Mouse (Mus musculus) intestine, postnatal 0 days (tissue): ENCODE measurements at regions not wholly inside any gene's neighbourhood (a gene's known extent, or its start where the extent isn't known, plus 50 kb on each side); places are given as distances from the start of the nearest gene placed in this dataset.

Experiments
- ATAC-seq: fragments of 200-750 bp; cut with Nextera tagmentation; 2 replicates; pipeline ENCODE4 v1.8.0; 2017; ENCODE audit warnings: mild to moderate bottlenecking, moderate TSS enrichment, moderate library complexity
- H3K27ac ChIP-seq: fragments of 300-500 bp; sonication (generic); 2 replicates; pipeline ENCODE4 v1.5.1; 2014; ENCODE audit warnings: mild to moderate bottlenecking, low read depth, low read length, moderate library complexity
- H3K27me3 ChIP-seq: fragments of 300-500 bp; sonication (generic); replicated peaks from 2 replicates; pipeline ENCODE4 v1.6.1; 2014; ENCODE audit warnings: low read length, mixed read lengths; ENCODE audit not compliant: control insufficient read depth, insufficient read depth
- H3K36me3 ChIP-seq: fragments of 300-500 bp; sonication (generic); 2 replicates; pipeline ENCODE4 v1.6.1; 2014; ENCODE audit warnings: mild to moderate bottlenecking, moderate library complexity; ENCODE audit not compliant: control insufficient read depth, insufficient read depth
- H3K4me1 ChIP-seq: fragments of 300-500 bp; sonication (generic); replicated peaks from 2 replicates; pipeline ENCODE4 v1.6.1; 2014; ENCODE audit warnings: antibody characterized with exemption, low read length, mixed read lengths; ENCODE audit not compliant: control insufficient read depth, insufficient read depth
- H3K4me2 ChIP-seq: fragments of 300-500 bp; sonication (generic); replicated peaks from 2 replicates; pipeline ENCODE4 v1.6.1; 2014; ENCODE audit warnings: low read depth, mild to moderate bottlenecking, moderate library complexity
- H3K4me3 ChIP-seq: fragments of 300-500 bp; sonication (generic); 2 replicates; pipeline ENCODE4 v1.5.1; 2014; ENCODE audit warnings: low read depth, low read length
- H3K9ac ChIP-seq: fragments of 300-500 bp; sonication (generic); 2 replicates; pipeline ENCODE4 v1.6.1; 2014; ENCODE audit warnings: mild to moderate bottlenecking, low read depth, low read length
- H3K9me3 ChIP-seq: fragments of 300-500 bp; sonication (generic); 2 replicates; pipeline ENCODE4 v1.6.1; 2016; ENCODE audit warnings: mixed run types; ENCODE audit not compliant: control insufficient read depth
- CTCF ChIP-seq: sonication (generic); IDR thresholded peaks from 2 replicates; pipeline ENCODE4 v1.5.1; 2016; ENCODE audit warnings: low read depth, mild to moderate bottlenecking, control low read depth, antibody characterized with exemption, moderate library complexity
- WGBS: fragments of 180-500 bp; shearing (Covaris S2); extraction: QIAGEN DNeasy Blood & Tissue Kit; methylation state at CpG from one replicate; pipeline ENCODE4 v1.1.7; 2014; 5-methylcytosine and 5-hydroxymethylcytosine counted together

DNA sequence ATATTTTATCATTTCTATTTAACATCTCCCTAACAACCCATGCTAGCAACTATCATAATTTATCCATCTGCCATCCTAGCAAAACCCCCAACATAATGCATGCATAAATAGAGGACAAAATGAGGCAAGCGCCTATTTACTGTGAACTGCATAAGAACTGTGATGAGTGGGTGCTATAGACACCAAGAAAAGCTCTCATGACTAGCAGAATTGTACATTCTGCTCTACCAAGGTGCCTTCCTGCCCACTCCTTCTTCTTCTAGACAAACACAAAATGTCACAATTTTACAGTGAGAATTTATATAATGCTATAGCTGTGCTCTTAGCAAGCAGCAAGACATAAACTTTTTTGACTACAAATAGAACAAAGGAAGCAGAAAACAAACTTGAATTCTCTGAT, 305.9 kb downstream of the Brinp1 start:
- H3K4me1 ChIP-seq = no peaks in the 10 kb centered on the region
- WGBS = 95% methylated on average over 1 of the region's 1 CpGs
- no peak for ATAC-seq

DNA sequence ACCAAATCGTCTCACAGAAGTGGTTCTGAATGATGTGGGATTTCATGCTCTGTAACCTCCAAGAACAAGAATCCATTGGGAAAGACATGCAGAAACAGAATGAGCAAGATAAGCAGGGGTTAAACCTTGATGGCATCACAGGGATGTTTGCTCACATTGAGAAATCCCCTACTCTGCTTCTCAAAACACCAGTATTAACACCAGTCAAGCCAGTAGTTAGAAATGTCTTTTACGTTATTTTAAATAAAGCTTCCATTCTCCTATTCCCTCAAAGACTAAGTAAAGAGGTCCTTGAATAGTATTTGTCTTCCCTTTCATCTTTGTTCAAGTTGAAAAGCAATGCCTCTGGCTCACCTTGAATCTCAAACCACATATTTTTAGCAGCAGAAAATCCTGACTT, 320.9 kb downstream of the Brinp1 start:
- H3K9me3 ChIP-seq = no peaks in the 10 kb centered on the region
- 84% methylated on average over 2 of the region's 2 CpGs for WGBS
- H3K9ac ChIP-seq = no peak overlapping the region
- no peaks in the 10 kb centered on the region for H3K27me3 ChIP-seq
- no peaks in the 10 kb centered on the region for H3K36me3 ChIP-seq
- ATAC-seq = no peak
- no peak overlapping the region for H3K27ac ChIP-seq
- H3K4me3 ChIP-seq = no peak overlapping the region
- H3K4me1 ChIP-seq = no peaks in the 10 kb centered on the region
- TF ChIP-seq CTCF = no peak
- no peak overlapping the region for H3K4me2 ChIP-seq

More for the DNA sequence above, 305.9 kb downstream of the Brinp1 start:
- no peaks in the 10 kb centered on the region for H3K36me3 ChIP-seq
- no peaks in the 10 kb centered on the region for H3K27me3 ChIP-seq
- TF ChIP-seq CTCF = no peak
- no peak overlapping the region for H3K27ac ChIP-seq
- no peak overlapping the region for H3K4me3 ChIP-seq
- no peak overlapping the region for H3K9ac ChIP-seq
- no peak overlapping the region for H3K4me2 ChIP-seq
- H3K9me3 ChIP-seq = no peaks in the 10 kb centered on the region

DNA sequence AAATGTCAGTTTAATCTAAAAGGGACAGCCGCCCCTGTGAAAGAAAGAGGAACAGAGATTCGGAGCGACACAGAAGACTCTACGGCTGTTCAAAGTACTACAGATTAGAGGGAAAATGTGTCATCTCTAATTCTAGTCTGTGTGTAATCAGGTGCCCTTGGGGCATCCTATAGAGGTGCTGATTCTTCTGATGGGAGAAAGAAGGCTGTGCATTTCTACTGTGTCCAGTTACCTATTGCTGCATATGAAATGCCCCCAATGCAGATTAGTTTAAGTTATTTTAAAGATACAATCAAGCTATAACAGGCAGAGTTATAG, 330.2 kb downstream of the Brinp1 start:
- Histone ChIP-seq H3K36me3 (no peaks in the 10 kb centered on the region), H3K4me3 (no peak overlapping the region), H3K4me1 (no peaks in the 10 kb centered on the region), H3K4me2 (no peak overlapping the region), H3K27me3 (no peaks in the 10 kb centered on the region), H3K27ac (no peak overlapping the region), H3K9me3 (no peaks in the 10 kb centered on the region), H3K9ac (no peak overlapping the region)
- WGBS = 36% methylated on average over 4 of the region's 4 CpGs
- TF ChIP-seq CTCF = no peak
- no peak for ATAC-seq

DNA sequence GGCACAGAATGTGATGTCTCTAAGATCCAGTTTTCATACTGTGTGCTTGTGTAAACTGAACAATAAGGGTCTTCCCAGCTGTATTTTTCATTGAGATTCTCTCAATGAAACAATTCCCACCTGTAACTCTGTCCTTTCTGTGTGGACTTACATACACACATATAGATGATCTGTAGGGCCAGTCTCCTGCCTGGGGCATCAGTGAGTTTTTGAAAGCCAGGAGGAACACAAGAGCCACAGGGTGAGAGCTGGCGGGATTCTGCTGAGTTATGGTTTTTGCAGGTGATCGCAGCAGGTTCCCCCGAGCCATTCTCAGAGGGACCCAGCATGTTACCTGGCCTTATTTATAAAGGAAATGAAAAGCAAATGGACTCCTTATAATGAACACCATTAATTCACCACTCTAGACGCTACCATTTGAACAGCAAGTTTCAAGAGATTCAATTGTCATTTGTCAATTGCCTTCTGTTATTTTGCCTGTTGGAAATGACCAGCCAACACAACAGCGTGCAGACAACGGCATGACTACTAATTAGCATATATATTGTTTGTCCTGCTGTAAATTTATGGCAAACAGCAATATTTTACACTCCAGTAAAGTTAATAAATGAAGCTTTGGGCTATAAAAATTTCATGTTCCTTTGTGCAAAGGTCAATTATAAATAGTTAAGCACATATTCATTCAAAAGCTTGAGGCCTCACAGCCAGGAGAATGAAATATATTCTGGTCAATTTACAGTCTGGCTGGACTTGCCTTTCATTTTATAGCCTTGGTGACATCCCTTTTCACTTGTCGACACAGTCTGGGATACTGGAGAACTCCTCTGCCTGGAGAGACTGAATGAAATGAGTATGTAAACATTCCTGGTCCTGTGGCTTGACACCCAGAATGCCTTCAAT, 330.8 kb downstream of the Brinp1 start:
- Histone ChIP-seq H3K36me3 (no peaks in the 10 kb centered on the region), H3K4me1 (no peaks in the 10 kb centered on the region), H3K4me2 (no peak overlapping the region), H3K9me3 (no peaks in the 10 kb centered on the region), H3K9ac (no peak overlapping the region), H3K27ac (no peak overlapping the region), H3K4me3 (no peak overlapping the region), H3K27me3 (no peaks in the 10 kb centered on the region)
- no peak for ATAC-seq
- 71% methylated on average over 7 of the region's 7 CpGs for WGBS
- TF ChIP-seq CTCF = no peak

DNA sequence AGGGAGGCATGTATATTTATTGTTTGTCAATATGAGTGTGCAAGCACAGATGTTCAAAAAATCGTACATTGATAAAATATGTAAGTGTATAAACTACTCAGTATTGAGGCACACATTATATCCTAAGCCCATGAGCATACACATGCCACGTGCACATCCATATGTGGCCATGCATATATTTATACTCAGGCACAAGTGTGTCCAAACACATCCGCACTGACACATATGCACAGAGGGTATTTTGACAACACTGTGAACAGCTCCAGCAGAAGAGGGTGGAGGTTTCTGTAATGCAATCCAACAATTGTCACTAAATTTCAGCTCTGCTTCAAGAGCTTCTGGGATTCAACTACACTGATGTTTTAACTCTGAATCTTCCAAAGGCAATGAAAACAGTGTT, 333.6 kb downstream of the Brinp1 start:
- H3K9ac ChIP-seq = no peak overlapping the region
- no peaks in the 10 kb centered on the region for H3K9me3 ChIP-seq
- H3K4me2 ChIP-seq = no peak overlapping the region
- H3K27me3 ChIP-seq = no peaks in the 10 kb centered on the region
- no peak for ATAC-seq
- no peak overlapping the region for H3K27ac ChIP-seq
- TF ChIP-seq CTCF = no peak
- no peaks in the 10 kb centered on the region for H3K36me3 ChIP-seq
- WGBS = 88% methylated on average over 3 of the region's 3 CpGs
- H3K4me1 ChIP-seq = no peaks in the 10 kb centered on the region
- no peak overlapping the region for H3K4me3 ChIP-seq

DNA sequence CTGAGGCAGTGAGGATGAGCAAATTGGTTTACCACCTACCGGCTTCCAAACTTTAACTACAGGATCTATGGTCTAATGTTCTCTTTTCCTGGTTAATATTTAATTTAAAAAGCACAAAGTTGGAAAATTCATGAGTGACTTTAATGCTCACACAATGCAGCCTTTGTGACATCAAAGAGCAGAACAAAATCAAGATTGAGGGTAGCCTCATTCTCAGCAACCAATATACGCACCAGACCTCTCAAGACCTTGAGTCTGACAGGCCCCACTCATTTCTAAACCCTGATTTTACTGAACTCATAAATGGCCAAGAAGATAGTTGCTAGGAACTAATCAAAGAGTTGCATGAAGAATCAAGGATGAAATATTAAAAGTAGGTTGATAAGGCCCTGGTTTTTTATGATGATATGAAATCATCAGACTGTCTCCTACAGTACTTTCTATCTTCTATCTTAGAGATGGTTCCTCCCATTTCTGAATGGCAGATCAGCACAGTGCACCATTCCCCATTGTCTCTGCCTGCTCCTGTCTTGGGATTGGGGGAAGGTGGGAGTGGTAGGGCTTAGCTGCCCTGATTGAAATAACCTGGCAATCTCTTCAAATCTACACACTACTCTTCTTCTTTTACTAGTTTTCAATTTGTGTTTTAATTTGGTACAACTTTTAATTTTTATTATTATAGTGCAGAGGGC, 338.3 kb downstream of the Brinp1 start:
- no peaks in the 10 kb centered on the region for H3K36me3 ChIP-seq
- H3K27me3 ChIP-seq = no peaks in the 10 kb centered on the region
- no peak for TF ChIP-seq CTCF
- H3K27ac ChIP-seq = no peak overlapping the region
- no peak overlapping the region for H3K4me2 ChIP-seq
- ATAC-seq = peak; percentile 25; the same call in 1 of the 2 replicates
- no peaks in the 10 kb centered on the region for H3K4me1 ChIP-seq
- H3K9me3 ChIP-seq = no peaks in the 10 kb centered on the region
- 53% methylated on average over 2 of the region's 2 CpGs for WGBS
- H3K4me3 ChIP-seq = no peak overlapping the region
- no peak overlapping the region for H3K9ac ChIP-seq
